Mouse (Mus musculus): ENCODE results near the gene Gabra5.

DNA sequence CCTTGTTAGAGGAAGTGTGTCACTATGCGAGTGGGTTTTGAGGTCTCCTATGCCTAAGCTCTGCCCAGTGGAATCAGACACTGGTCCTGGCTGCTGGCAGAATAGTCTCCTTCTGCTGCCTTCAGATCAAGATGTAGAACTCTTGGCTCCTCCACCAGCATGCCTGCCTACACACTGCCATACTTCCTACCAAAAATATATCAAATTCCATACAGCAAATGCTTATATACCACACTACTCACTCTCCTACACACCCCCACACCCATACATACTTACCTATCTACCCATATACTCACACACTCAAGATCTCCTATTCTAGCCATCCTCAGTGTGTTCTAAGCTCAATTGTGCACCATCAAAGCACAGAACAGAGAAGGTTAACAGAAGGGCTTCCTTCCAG lies 38.5 kb downstream of the Gabra5 start:
- TF ChIP-seq CTCF (IDR thresholded peaks at IDR 0.05; ENCODE audit: low read depth, low read length) = no peak
- no peak for TF ChIP-seq POLR2A (IDR thresholded peaks at IDR 0.05; ENCODE audit: borderline replicate concordance, low read depth, low read length)
